Mouse (Mus musculus) c-Kit-positive CD71-positive TER-119-positive erythroid progenitor cells, embryonic 14.5 days (primary cell): ENCODE results near the gene Cdc42.
A peak's percentile ranks its signal among the peaks of the same experiment; 100 is the strongest.

Experiments used
- DNase-seq: peaks from one replicate; pipeline ENCODE4 v3.0.0-alpha.2; 2013; ENCODE audit warnings: low spot score

Cdc42 gene

DNA sequence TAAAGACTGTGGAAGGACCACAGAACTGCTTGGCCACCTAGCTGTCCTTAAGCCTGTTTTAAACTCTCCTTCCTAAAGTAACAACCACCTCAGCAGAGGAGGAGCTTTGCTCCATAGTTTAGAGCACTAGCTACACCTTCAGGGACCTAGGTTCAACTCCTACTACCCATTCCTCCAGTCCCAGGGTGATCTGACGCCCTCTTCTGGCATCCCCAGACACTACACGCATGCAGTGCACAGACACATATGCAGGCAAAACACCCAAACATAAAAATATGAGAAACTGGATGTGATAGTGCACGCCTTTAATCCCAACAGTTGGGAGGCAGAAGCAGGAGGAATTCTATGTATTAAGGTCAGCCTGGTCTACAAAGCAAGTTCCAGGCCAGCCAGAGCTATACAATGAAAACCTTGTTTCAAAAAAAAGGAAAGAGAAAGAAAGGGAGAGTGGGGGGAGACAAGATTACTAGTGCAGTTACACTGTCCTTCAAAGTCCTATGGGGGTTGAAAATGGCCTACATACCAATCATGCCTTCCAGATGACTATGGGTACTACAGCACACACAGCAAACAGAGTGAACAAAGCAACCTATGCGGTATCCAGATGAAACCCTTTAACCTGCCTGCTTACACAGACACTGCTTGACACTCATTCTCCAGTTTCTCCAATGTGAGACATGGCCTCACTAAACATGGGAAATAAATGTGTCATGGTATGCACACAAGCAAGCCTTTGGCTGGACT, 41.3 kb downstream of the Cdc42 start:
- DNase-seq, result no peak

DNA sequence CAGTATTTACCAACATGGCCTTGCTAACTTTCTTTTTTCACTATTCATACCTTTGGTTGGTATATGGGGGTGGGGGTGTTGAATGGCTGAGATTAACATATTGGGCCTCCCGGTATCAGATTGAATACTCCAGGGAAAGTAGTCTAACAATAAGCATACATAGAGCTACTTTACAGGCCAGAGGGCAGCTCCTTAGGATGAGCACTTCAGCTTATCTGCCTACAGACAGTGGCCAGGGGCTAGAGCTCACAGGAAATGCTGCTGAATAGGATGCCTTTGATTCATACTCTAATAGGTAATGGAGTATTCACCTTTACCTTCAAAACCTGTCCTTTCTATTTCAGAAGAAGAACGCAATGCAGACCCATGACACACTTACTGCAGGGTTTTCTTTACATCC, 42.5 kb downstream of the Cdc42 start:
- no peak for DNase-seq

DNA sequence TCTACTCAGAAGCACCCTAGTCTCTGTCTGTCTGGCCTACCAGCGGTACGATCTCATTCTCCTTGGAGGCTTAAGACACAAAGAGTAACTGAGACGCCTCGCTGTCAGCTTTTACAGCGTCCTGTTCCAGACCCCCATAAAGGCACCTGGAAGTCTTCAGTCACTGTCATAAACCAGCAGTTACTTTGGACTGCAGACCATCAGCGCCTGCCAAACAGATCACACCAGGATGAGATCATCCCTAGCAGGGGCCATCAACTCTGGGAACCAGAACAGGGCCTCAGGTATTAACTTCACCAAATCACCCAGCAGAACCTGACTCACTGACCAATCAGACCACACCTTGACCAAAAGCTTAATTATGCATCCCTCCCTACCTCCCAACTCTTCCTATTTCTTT, 43.0 kb downstream of the Cdc42 start:
- DNase-seq, result no peak

DNA sequence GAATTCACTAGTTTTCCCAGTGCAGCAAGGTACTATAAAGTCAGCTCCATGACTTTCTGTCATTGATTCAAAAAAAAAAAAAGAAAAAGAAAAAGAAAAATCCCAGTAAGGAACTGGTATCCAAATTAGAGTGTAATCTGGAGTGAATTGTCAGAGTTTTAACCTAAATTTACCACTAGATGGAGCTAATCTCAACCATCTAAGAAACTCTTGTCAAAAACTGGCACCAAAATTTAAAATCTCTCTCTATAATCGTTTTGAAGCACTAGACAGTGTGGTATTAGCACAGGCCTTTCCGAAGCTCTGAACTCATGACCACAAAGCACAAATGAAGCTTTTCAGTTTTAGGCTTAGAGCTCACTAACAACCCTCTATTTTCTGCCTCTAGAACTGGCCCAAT, 44.0 kb downstream of the Cdc42 start:
- peak; percentile 22 for DNase-seq

DNA sequence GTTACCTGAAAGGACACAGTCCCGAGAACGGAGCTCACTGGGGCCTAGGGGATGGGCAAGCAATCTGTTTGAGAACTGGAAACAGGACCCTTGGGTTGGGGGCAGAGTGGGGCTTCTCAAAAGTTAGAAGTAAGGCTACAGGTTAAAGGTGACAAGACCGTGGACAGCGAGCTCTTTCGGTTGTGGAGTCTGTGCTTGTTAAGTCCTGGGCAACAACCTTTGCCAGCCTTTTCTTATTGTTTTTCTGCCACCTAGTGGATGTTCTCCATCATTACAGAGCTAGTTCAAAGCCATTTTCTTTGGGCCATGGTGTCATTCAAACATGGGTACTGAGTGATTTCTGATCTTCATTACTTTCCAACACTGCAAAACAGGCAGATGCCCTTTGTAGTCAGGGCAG, 49.1 kb downstream of the Cdc42 start:
- DNase-seq, result peak; percentile 35

DNA sequence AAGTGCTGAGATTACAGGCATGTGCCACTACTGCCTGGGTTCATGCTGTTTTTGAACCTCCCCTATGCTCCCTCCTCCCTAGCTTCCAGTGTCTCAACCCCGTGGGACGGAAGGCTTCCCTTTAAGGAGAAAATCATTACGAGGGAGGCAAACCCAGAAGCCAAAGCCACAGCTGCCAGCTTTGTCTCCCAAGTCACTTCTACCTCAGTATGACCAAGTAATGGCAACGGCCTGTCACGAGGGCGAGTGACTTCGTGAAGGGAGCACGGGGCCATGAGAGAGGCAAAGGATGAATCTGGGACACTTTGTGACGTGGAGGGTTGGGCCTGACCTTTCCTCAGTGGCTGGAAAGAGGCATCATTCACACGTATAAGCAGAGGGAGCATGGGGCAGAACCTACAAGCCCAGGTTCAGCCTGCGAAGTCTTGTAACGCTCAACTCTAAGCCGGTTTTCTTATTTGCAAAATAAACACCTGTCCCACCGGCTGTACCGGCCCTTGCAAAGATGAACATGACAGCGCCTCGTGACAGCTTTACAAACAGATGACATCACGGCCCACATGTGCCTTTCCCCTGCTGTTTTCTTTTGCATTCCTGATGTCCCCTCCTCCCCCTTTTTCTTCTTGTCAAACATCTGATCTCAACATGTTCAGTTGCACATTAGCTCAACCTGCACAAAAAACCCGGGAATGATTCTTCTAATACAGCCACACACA, 50.4 kb downstream of the Cdc42 start:
- no peak for DNase-seq

DNA sequence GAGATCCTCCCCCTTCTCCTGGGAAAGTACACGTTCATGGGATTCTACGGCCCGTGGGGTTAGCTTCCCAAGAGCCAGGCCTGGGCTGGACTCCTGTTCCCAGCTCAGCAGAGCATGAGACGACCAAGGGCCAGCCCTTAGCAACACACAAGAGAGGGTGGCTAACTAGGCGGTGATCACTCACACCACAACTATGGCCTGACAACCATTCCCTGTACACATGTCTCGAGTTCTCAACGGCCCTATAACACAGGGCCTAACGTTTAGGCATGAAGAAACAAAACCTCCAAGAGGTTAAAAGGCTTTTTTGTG, 51.0 kb downstream of the Cdc42 start:
- no peak for DNase-seq

DNA sequence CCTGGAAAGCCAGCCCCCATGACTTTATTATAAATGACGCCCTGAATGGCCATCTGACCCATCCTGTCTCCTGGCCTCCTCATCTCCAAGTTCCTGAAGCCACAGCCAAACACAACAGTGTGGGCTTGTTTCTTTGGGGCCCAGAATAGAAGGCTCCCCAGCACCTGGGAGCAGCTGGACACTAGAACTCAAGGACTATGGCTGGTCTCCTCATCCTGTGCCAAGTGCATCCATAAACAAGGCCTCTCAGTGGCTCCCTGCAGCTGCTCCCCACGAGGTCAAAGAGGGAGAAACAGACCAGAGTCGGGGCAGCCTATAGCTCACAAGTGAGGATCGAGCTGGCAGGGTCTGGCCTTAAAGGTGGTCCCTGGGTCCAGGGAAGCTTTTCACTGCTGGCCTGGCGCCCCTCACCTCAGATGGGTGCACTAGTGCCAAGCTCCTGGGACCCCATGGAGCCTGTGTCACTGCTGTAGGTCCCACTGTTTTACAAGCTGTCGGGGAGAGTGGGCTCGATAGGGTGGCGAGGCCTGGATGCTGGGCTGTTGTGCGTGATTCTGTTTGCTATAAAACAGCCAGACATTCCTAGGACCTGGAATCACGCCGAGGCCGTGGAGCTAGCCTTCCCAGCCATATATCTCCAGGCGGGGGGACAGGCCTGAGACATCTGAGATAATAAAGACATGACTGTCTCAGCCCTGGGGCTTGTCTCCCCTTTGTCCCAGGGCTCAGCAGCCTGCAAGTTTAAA, 51.5 kb downstream of the Cdc42 start:
- no peak for DNase-seq

DNA sequence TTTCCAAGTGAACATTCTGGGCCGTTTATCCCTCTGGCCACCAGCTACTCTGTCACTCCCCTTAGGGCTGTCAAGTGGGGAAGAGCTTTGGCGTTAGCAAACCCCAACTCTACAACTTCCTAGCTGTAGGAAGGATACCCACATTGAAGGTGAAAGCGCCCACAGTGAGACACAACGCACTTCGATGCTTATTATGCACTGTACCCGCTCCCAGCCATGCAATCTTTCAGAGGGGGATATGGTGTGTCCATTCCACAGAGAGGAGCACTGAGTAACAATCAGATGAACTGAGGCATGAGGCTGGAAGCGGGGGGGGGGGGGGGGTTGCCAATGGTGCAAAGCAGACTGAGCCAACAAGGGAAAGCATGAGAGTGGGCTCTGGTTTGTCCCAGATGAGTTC, 52.5 kb downstream of the Cdc42 start:
- DNase-seq, result no peak

DNA sequence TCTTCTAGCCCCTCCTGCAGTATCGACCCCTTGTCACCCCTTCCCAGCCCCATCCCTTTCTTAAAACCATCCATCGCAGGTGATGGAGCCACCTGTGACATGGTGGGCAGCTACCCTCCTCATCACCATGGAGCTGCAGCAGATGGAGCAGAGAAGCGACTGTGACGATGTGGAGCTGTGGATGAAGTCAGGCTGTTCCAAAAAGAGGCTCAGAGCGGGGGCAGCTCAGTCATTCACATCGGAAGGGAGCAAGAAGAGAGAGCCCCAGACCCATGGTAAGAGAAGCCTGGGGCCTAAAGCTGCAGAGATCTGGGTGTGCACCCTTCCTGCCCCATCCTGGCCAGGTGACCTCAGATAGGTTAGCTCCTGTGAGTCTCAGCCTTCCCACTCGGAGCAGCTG, 53.4 kb downstream of the Cdc42 start:
- no peak for DNase-seq

DNA sequence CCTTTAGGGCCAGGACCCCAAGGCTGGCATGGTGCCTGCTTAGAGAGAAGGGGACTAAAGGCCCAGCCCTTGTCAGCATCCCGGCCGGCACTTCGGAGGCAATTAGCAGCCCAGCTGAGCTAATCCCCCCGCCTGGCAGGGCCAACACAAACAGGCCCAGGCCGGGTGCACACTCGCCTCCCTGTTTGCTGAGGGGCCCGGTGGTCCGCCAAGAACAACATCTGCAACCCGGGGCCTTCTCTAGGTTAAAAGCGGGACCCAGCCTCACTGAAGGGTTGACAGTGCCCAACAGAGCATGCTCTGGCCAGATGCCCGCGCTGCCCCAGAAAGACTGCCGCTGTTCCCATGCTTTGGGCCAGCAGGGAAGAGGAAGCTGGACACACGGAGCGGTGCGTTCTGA, 55.9 kb downstream of the Cdc42 start:
- no peak for DNase-seq

DNA sequence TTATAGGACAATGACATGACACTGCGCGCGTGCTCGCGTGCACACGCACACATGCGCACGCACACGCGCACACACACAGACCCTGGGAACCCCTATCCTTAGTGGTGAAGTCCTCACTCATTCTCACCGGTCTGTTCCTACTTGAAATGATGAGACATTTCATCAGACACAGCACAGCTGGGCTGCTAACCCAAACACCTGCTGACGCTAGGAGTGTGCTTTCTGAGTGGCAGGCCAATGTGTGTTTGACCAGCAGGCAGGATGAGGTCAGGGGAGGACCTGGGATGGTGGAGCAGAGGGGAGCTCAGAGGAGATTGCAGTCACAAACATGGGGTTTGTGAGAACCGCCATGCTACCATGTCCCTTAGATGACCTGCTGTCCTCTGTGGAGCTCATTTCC, 57.3 kb downstream of the Cdc42 start:
- DNase-seq, result no peak

DNA sequence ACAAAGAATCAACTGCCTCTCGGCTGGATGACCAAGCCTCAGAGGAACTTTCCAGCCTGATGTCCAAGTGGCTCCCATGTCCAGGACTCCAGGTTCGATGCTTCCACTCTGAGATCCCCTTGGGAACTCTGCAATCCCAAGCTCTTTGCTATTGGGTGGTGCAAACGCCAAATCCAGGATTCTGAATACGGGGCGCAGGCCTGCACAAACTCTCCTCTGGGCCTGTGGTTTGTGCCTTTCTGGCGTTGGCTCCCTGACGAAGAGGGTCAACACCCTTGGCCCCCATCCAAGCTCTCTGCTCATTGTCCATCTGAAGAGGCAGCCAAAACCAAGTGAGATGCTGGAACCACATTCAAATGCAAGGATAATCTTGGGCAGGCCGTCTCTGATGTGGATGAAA, 59.1 kb downstream of the Cdc42 start:
- no peak for DNase-seq

DNA sequence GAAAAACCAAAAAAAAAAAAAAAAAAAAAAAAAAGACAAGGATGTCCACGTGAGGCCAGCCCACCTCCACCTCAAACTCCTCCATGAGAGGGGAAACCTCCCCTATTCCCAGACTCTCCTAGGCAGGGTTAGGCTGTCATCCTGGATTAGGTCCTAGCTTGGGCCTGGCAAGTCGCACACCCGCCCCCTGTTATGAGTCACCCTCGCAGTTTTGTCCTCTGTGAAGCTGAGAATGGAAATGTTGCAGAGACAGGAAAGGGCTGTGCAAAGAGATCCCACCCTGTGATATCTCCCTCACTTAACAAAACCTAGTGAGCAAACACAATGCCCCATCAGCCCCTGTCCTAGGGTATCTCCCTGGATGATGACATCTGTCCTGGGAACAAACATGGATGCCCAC, 59.9 kb downstream of the Cdc42 start:
- DNase-seq, result no peak

DNA sequence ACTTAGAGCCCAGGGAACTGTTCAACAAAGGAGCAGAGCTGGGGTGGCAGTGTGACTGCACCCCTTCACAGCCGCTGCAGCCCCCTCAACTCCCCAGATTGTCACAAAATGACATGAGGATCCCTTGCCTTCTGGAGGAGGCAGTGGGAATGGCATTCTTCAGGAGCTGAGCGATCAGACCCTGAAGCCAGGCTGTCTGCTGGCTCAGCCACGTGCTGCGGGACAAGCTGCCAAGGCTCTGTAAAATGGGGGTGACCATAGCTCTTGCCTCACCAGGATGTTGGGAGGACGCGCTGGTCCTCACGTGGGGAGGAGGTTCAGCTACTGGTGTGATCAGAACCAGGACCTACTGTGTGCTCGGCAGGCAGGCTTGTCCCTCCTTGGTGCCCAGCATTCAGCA, 62.6 kb downstream of the Cdc42 start:
- DNase-seq, result no peak

DNA sequence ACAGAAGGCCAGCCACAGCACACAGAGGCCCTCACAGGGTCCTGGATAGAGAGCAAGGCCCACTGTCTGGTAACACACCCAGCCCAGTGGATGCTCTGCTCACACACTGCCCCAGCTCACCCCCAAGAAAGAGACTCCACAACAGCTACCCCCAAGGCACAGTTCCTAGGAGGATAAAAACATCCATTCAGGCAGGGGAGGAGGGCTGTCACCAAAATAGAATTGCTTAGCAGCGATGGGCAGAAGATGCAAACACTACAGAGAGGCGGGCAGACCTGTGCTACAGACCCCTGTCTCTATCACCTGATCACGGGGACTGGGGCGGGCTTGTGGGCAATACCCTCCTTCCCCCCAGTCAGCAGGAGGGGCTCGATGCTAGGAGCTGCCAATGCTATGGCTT, 63.0 kb downstream of the Cdc42 start:
- DNase-seq, result no peak

DNA sequence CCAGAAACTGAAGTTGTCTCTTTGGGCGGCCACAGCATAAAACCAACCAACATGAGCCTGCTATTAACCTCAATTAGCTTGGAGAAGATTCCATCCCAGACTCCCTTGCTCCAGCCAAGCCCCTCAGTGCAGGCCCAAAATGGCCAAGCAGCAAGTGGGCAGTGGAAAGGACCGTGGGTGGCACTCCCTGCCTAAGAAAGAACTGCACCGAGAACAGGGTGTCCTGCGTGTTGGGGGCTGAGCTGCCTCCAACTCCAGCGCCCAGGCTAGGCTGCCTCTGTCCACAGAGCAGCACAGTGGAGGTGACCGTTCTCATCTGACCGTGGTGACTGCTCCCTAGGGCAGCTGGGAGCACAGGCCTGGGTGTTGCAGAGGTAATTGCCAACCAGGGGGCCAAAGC, 63.5 kb downstream of the Cdc42 start:
- DNase-seq, result no peak

DNA sequence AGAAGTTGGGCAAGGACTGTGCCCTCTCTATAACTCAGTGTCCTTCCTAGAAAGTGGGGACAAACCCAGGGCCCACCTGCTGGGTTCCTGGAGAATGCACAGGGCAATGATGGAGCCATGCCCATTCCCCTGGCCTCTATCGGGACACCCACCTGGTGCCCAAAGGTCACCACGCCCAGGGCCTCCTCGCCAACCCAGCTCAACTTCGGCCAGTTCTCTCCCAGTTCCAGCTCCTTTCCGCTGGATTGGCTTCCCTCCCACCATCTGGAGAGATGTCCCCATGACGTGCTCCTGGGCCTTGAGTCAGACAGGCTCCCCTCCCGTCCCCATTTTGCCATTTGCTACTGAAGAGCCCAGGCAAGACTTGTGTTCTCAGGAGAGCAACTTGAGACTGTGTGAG, 64.9 kb downstream of the Cdc42 start:
- DNase-seq, result no peak

DNA sequence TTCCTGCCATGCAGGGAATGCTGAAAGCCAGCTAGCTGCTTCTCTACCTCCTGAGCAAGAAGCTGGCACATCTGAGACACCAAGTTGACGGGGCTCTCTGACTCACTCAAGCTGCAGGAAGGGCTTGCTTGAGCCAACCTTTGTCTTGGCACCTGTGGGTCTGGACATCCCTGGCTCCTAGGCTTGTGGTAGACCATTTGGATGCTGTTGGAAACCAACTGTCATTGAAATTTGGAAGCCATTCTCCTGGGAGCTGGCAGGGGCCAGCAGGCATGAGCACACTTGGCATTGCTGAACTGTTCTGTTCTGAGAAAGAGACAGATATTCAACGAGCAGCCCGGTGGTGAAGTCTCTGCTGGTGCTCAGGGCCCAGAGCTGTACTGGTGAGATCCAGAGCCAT, 67.3 kb downstream of the Cdc42 start:
- no peak for DNase-seq

DNA sequence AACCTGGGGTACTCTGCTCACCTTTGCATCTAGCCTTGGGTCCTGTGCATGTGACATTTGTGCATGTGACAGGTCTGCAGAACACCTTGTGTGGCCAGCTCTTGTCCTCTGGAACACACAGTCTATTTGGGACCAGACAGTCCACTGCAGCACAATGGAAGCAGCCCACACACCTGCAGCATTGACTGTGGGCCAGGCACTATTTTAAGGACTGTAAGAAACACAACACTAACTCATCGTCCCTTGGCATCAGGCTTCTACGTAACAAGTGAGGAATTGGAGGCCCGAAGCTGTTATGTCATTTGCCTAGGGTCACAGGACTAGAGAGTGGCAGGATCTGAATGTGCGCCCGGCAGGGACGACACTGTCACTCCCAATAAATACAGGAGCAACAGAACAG, 67.8 kb downstream of the Cdc42 start:
- DNase-seq, result no peak

DNA sequence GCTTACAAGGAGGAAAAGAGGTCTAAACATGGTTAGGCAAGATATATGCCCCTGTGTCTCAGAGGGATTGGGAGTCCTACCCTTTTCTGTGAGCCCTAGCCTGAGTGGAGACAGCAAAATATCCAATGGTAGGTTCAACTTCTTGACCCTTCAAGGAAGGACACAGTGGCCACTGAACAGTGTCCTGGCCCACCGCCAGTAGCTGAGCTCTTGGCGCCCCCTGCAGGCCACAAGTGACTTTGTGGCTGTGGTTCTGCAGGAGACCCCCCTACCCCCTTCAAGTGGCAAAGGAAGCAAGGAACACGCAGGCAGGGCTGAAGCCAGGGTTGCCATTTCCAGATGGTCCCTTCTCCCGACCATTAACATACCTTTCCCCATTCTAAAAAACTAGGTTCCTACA, 69.7 kb downstream of the Cdc42 start:
- DNase-seq, result peak; percentile 17

DNA sequence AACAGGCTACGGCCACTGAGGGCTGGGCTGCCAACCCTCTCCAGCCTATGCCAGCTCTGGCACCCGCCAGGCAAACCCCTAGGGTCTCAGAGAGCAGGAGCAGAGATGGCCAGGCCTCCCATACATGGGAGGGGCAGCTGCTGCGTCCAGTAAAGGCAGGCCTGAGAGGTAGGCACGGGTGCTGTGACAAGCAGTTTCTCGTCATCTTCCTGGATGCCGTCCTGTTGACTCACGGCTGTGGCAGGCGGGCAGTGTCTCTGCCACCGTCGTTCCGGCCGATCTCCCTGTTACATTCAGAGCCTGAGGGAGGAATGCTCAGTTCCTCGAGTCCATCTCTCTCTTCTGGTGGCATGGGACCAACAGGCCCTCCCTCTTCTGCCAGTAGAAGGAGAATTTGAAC, 70.3 kb downstream of the Cdc42 start:
- DNase-seq, result no peak

DNA sequence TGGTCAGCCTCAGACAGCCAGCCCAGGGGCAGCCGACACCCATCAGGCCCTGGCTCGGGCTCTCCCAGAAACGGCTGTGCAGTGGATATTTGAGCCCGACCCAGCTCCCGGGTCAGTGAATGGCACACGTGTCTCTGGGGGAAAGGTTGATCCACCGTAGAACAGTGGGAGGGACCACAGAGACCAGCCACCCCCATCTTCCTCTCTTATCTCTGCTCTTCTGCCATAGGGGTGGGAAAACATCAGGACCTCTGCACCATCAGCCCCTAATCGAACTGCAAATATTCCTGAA, 70.9 kb downstream of the Cdc42 start:
- DNase-seq, result no peak
